Mouse (Mus musculus) limb, embryonic 10.5 days (tissue): Measurements from ENCODE around the gene Nat8. TPM values are rescaled to one million over a fixed set of nuclear protein-coding genes. Genes with fewer than 3 reads are reported as not detected.
"Not testable (repeated sequence)": the region's sequence is repeated elsewhere in the genome, so short reads cannot be mapped to it uniquely, and the experiment has no call there.

Experiments used
- DNase-seq: peaks from one replicate; pipeline ENCODE4 v3.0.0-alpha.2; 2017; ENCODE audit warnings: low spot score
- H3K27ac ChIP-seq: fragments of 300-500 bp; sonication (generic); 2 replicates; pipeline ENCODE4 v1.5.1; 2016; ENCODE audit warnings: mild to moderate bottlenecking
- H3K27me3 ChIP-seq: fragments of 300-500 bp; sonication (generic); 2 replicates; pipeline ENCODE4 v1.6.1; 2016; ENCODE audit warnings: low read depth, mild to moderate bottlenecking; ENCODE audit not compliant: poor library complexity, severe bottlenecking
- H3K36me3 ChIP-seq: fragments of 300-500 bp; sonication (generic); 2 replicates; pipeline ENCODE4 v1.6.1; 2016; ENCODE audit warnings: mild to moderate bottlenecking, moderate library complexity
- H3K4me1 ChIP-seq: fragments of 300-500 bp; sonication (generic); 2 replicates; pipeline ENCODE4 v1.6.1; 2016
- H3K4me3 ChIP-seq: fragments of 300-500 bp; sonication (generic); 2 replicates; pipeline ENCODE4 v1.5.1; 2016; ENCODE audit warnings: mild to moderate bottlenecking, moderate library complexity
- H3K9me3 ChIP-seq: fragments of 300-500 bp; sonication (generic); replicated peaks from 2 replicates; pipeline ENCODE4 v1.6.1; 2016; ENCODE audit warnings: mild to moderate bottlenecking
- WGBS: fragments of 180-500 bp; shearing (Covaris S2); methylation state at CpG from one replicate; pipeline ENCODE4 v1.1.7; 2016; 5-methylcytosine and 5-hydroxymethylcytosine counted together
- polyA plus RNA-seq: library from polyadenylated mRNA; unstranded; fragments of >200 nt; fragmentation: Nextera tagmentation; extraction: Ambion mirVana; gene quantifications from 2 replicates; pipeline ENCODE4 v1.2.1, GENCODE M21; 2016

Nat8 gene
- polyA plus RNA-seq, 1 experiment from 2014 or later: not detected

DNA sequence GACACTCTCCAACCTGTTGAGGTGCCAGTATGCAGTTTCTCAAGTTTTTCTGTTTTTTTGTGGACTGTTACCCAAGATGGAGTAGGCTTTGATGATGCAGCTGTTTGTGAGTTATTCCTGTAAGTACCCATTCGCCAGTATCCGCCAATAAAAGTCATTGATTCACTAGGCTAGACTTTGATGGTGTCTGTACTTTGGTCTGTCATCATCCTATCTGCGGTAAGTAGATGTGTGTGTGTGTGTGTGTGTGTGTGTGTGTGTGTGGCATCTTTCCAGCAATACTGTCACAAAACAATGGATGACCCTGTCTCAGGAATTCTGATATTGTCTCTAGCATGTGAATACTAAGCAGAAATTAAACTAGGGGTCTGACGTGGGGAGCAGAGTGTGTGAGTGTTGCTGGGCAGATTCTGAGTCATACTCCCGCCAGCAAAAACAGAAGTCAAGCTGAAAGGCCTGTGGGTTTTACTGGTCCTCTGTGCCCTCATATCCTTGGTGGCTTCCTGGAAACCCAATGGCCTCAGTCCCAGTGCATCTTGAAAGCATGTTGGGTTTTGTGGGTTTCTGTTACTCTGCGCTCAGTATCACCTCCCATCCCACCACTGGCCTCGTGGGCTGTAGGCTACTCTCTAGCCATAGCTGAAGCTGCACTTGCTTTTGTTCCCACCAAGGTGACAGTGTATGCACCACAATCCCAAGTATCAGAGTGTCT lies 19.3 kb upstream of the Nat8 start:
- H3K9me3 ChIP-seq: no peaks in the 10 kb centered on the region
- H3K27ac ChIP-seq: no peak overlapping the region
- DNase-seq: no peak
- 94% methylated on average over 7 of the region's 7 CpGs for WGBS
- H3K4me3 ChIP-seq: no peak overlapping the region
- no peaks in the 10 kb centered on the region for H3K36me3 ChIP-seq
- no peaks in the 10 kb centered on the region for H3K27me3 ChIP-seq
- H3K4me1 ChIP-seq: peaks cover 3% of the 10 kb centered on the region; the same call in 1 of the 2 replicates

DNA sequence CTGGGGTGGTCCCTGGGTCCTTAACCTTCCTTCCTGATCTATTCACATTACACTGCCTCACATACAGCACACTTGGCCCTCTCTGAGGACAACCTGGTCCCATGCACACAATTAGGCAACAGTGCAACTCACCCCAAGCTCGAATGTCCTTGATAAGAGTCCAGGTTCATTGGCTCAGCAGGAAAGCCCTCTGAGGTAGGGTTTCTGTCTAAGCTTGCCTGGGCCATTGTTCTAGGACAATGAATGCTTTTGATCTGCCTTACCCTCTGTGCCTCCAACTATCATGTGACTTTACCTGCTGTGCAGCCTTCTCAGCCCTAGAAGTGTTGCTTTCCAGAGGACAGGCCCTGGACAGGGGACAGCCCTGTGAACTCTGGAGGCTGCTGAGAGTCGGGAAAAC lies 17.4 kb upstream of the Nat8 start:
- H3K27me3 ChIP-seq: no peaks in the 10 kb centered on the region
- H3K4me3 ChIP-seq: no peak overlapping the region
- 0 out of 2 replicates have a peak overlapping the region, but pooled peaks have one; percentile 0 for H3K27ac ChIP-seq
- no peak for DNase-seq
- 58% methylated on average over 2 of the region's 2 CpGs for WGBS
- peaks cover under 1% of the 10 kb centered on the region; the same call in 1 of the 2 replicates for H3K4me1 ChIP-seq
- H3K36me3 ChIP-seq: no peaks in the 10 kb centered on the region
- no peaks in the 10 kb centered on the region for H3K9me3 ChIP-seq

DNA sequence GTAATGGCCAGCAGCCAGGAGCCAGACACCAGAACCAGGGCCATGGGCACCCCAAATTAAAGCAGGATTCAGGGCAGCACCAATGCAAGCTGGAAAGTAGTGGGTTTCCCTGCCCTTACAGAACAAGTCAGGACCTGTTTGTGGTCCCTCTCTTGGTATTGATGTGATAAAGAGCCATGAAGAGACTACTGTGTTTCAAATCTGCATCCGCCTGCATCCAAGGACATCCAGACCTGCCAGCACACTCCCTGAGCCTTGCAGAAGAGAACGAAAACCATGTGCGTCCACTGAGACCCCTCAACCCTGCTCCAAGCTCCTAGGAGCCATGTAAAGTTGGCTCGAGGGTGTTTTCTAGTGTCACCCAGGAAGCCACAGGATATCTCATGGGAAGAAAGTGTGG lies 16.3 kb upstream of the Nat8 start:
- H3K27ac ChIP-seq: no peak overlapping the region
- H3K27me3 ChIP-seq: no peaks in the 10 kb centered on the region
- H3K9me3 ChIP-seq: no peaks in the 10 kb centered on the region
- H3K4me3 ChIP-seq: no peak overlapping the region
- no peaks in the 10 kb centered on the region for H3K36me3 ChIP-seq
- WGBS: 85% methylated on average over 4 of the region's 4 CpGs
- no peak for DNase-seq
- no peaks in the 10 kb centered on the region for H3K4me1 ChIP-seq

- H3K27me3 ChIP-seq: no peaks in the 10 kb centered on the region
- WGBS: 63% methylated on average over 1 of the region's 1 CpGs
- DNase-seq: no peak
- H3K4me1 ChIP-seq: no peaks in the 10 kb centered on the region
- no peak overlapping the region for H3K4me3 ChIP-seq
- no peaks in the 10 kb centered on the region for H3K9me3 ChIP-seq
- H3K27ac ChIP-seq: no peak overlapping the region
- H3K36me3 ChIP-seq: no peaks in the 10 kb centered on the region
Observed at GRCm38 (mm10) chr6:85846921-85847320, 15.0 kb upstream of the Nat8 start.

DNA sequence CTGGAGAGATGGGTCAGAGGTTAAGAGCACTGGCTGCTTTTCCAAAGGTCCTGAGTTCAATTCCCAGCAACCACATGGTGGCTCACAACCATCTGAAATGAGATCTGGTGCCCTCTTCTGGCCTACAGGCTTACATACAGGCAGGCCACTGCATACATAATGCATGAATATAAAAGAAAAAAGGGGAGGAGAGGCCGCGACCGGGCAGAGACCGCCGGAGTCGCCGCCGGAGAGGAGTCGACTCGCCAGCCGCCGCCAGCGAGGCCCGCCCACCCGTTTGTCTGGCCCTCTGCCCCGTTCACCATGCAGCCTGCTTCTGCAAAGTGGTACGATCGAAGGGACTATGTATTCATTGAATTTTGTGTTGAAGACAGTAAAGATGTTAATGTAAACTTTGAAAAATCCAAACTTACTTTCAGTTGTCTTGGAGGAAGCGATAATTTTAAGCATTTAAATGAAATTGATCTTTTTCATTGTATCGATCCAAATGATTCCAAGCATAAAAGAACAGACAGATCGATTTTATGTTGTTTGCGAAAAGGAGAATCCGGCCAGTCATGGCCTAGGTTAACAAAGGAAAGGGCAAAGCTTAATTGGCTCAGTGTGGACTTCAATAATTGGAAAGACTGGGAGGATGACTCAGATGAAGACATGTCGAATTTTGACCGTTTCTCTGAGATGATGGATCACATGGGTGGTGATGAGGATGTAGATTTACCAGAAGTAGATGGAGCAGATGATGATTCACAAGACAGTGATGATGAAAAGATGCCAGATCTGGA lies 12.0 kb upstream of the Nat8 start:
- DNase-seq, H3K4me1 ChIP-seq, H3K36me3 ChIP-seq, H3K27me3 ChIP-seq, H3K27ac ChIP-seq, H3K4me3 ChIP-seq, H3K9me3 ChIP-seq: not testable (repeated sequence)
- 65% methylated on average over 25 of the region's 25 CpGs for WGBS

GRCm38 (mm10) chr6:85839982-85840381 lies 8.1 kb upstream of the Nat8 start:
- no peak for DNase-seq
- no peaks in the 10 kb centered on the region for H3K36me3 ChIP-seq

GRCm38 (mm10) chr6:85838674-85839073 lies 6.8 kb upstream of the Nat8 start:
- Histone ChIP-seq H3K27ac (no peak overlapping the region), H3K4me3 (no peak overlapping the region), H3K27me3 (no peaks in the 10 kb centered on the region), H3K36me3 (no peaks in the 10 kb centered on the region), H3K9me3 (no peaks in the 10 kb centered on the region), H3K4me1 (0 out of 2 replicates have a peak, but pooled peaks cover 4% of the 10 kb centered on the region)
- DNase-seq: no peak
- 79% methylated on average over 8 of the region's 8 CpGs for WGBS

More at GRCm38 (mm10) chr6:85839982-85840381, 8.1 kb upstream of the Nat8 start:
- H3K27ac ChIP-seq: no peak overlapping the region
- H3K4me3 ChIP-seq: no peak overlapping the region
- 0 out of 2 replicates have a peak, but pooled peaks cover 4% of the 10 kb centered on the region for H3K4me1 ChIP-seq
- no peaks in the 10 kb centered on the region for H3K9me3 ChIP-seq
- WGBS: 73% methylated on average over 4 of the region's 4 CpGs
- H3K27me3 ChIP-seq: no peaks in the 10 kb centered on the region

GRCm38 (mm10) chr6:85837307-85837706 lies 5.4 kb upstream of the Nat8 start:
- peak; percentile 52 for DNase-seq
- not testable (repeated sequence) for H3K9me3 ChIP-seq, H3K4me3 ChIP-seq, H3K27me3 ChIP-seq, H3K27ac ChIP-seq, H3K4me1 ChIP-seq, H3K36me3 ChIP-seq
- WGBS: 37% methylated on average over 10 of the region's 12 CpGs

DNA sequence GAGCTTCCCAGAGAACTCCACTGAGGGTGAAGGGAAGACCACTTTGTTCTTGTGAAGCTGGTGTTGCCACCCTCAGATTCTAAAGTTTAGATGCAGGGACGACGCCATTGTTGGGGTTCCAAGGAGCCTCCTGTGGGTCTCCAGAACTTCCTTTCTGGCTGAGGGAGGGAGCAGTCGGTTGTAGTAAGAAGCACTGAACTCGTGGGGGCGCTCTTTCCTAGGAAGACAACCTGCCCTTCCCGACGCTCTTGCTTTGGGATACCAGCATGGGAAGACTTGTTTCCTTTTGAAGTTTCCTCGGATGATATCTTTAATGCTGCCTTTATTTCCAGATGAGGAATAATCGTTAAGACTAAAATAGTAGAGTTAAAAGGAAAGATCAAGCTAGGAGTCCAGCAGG lies 4.9 kb upstream of the Nat8 start:
- H3K27ac ChIP-seq, H3K4me3 ChIP-seq, H3K9me3 ChIP-seq, H3K27me3 ChIP-seq, H3K4me1 ChIP-seq, H3K36me3 ChIP-seq: not testable (repeated sequence)
- WGBS: 27% methylated on average over 9 of the region's 9 CpGs
- peak; percentile 40 for DNase-seq

GRCm38 (mm10) chr6:85836098-85836497 lies 4.2 kb upstream of the Nat8 start:
- WGBS: 88% methylated on average over 5 of the region's 5 CpGs
- not testable (repeated sequence) for H3K4me3 ChIP-seq, H3K27ac ChIP-seq, DNase-seq, H3K36me3 ChIP-seq, H3K27me3 ChIP-seq, H3K9me3 ChIP-seq, H3K4me1 ChIP-seq

GRCm38 (mm10) chr6:85835104-85835503 lies 3.2 kb upstream of the Nat8 start:
- DNase-seq, H3K4me3 ChIP-seq, H3K4me1 ChIP-seq, H3K36me3 ChIP-seq, H3K9me3 ChIP-seq, H3K27me3 ChIP-seq, H3K27ac ChIP-seq: not testable (repeated sequence)
- 88% methylated on average over 1 of the region's 2 CpGs for WGBS

DNA sequence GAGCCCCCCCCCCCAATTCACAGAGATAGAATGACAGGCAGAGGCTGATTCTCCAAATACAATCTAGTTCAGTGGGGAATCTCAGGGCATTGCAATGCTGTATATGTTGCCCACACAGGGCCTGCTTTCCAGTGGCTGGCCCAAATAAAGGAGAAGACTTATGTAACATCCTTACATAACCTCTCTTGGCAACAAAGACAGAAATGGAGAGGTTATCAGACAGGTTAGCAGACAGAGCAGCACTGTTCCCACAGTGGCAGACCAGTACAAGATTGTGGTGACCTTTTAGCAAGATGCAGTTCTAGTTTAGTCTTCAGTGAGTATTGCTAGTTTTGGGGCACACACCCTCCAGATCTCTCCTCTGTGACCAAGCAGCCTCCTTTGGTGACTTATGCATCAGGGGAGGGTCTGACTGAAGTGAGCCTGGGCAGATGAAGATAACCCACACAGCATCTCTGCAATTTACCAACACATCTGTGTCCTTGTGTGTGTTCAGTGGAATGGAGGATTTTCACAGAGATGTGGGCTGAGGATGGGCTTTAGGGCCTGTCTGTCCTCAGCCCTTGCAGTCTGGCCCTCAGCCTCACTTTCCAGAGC lies 2.7 kb upstream of the Nat8 start:
- not testable (repeated sequence) for H3K36me3 ChIP-seq, H3K4me3 ChIP-seq, H3K9me3 ChIP-seq, DNase-seq, H3K4me1 ChIP-seq, H3K27ac ChIP-seq, H3K27me3 ChIP-seq

GRCm38 (mm10) chr6:85829462-85829861 lies 2.4 kb downstream of the Nat8 start:
- H3K4me1 ChIP-seq: no peaks in the 10 kb centered on the region
- H3K36me3 ChIP-seq: no peaks in the 10 kb centered on the region
- no peak overlapping the region for H3K4me3 ChIP-seq
- 47% methylated on average over 1 of the region's 1 CpGs for WGBS
- no peak for DNase-seq
- no peaks in the 10 kb centered on the region for H3K27me3 ChIP-seq
- H3K9me3 ChIP-seq: no peaks in the 10 kb centered on the region
- no peak overlapping the region for H3K27ac ChIP-seq
